Mouse (Mus musculus): ENCODE results near the gene Olfr1412.

- TF ChIP-seq EP300 (IDR thresholded peaks at IDR 0.05; ENCODE audit: insufficient read depth, low read depth, low read length): no peak
- TF ChIP-seq CTCF (IDR thresholded peaks at IDR 0.05; ENCODE audit: low read depth, low read length): no peak
These were observed 30.5 kb downstream of the Olfr1412 start for GRCm38 (mm10) chr1:92616046-92616445.
